Mouse (Mus musculus) heart, embryonic 16.5 days (tissue): ENCODE measurements around the gene Thbd. TPM values are rescaled to one million over a fixed set of nuclear protein-coding genes. Genes with fewer than 3 reads are reported as not detected.

Experiments used
- ATAC-seq: fragments of 200-750 bp; cut with Nextera tagmentation; replicated peaks from 2 replicates; pipeline ENCODE4 v1.8.0; 2017; ENCODE audit warnings: moderate number of reproducible peaks; ENCODE audit not compliant: insufficient read depth, low FRiP score; ENCODE audit errors: extremely low read depth
- H3K27ac ChIP-seq: fragments of 300-500 bp; sonication (generic); 2 replicates; pipeline ENCODE4 v1.5.1; 2014; ENCODE audit warnings: mild to moderate bottlenecking, low read length, control low read depth, moderate library complexity
- H3K27me3 ChIP-seq: fragments of 300-500 bp; sonication (generic); 2 replicates; pipeline ENCODE4 v1.6.1; 2014; ENCODE audit warnings: low read length, mixed read lengths; ENCODE audit not compliant: control insufficient read depth, insufficient read depth
- H3K36me3 ChIP-seq: fragments of 300-500 bp; sonication (generic); 2 replicates; pipeline ENCODE4 v1.6.1; 2014; ENCODE audit not compliant: control insufficient read depth, insufficient read depth
- H3K4me1 ChIP-seq: fragments of 300-500 bp; sonication (generic); 2 replicates; pipeline ENCODE4 v1.6.1; 2014; ENCODE audit warnings: low read length, mixed read lengths; ENCODE audit not compliant: control insufficient read depth, insufficient read depth
- H3K4me2 ChIP-seq: fragments of 300-500 bp; sonication (generic); 2 replicates; pipeline ENCODE4 v1.6.1; 2014; ENCODE audit warnings: low read depth, mild to moderate bottlenecking, control low read depth, low read length
- H3K4me3 ChIP-seq: fragments of 300-500 bp; sonication (generic); 2 replicates; pipeline ENCODE4 v1.5.1; 2014; ENCODE audit warnings: mild to moderate bottlenecking, control low read depth, low read length
- H3K9ac ChIP-seq: fragments of 300-500 bp; sonication (generic); 2 replicates; pipeline ENCODE4 v1.6.1; 2014; ENCODE audit warnings: low read length, control low read depth
- H3K9me3 ChIP-seq: fragments of 300-500 bp; sonication (generic); replicated peaks from 2 replicates; pipeline ENCODE4 v1.6.1; 2016; ENCODE audit warnings: low read length; ENCODE audit not compliant: control insufficient read depth
- WGBS: fragments of 180-500 bp; shearing (Covaris S2); extraction: QIAGEN DNeasy Blood & Tissue Kit; methylation state at CpG from one replicate; pipeline ENCODE4 v1.1.7; 2014; 5-methylcytosine and 5-hydroxymethylcytosine counted together
- polyA plus RNA-seq: library from polyadenylated mRNA; unstranded; fragments of >200 nt; fragmentation: Nextera tagmentation; extraction: Ambion mirVana; gene quantifications from 2 replicates; pipeline ENCODE4 v1.2.1, GENCODE M21; 2015

The Thbd gene
- polyA plus RNA-seq, 1 experiment from 2014 or later: 16.6 TPM

DNA sequence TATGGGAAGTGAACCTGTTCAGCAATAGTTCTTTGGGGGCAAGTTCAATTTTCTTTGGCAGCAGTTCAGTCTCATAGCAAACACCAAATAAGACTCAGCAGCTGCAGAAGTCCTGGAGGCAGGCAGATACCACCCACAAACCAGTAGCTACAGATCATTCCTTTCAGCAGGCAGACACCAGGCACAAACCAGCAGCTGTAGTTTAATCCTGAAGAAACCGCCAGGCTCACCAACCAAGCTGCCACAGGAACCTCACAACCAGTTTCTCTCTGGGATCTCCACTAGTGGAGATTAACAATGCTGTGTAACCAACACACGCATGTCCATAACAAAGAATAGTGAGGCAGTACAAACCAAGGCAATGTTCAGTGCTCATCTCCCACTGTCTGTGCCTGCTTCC lies 26.9 kb downstream of the Thbd start:
- Histone ChIP-seq H3K4me3 (no peak overlapping the region), H3K9ac (no peak overlapping the region), H3K27me3 (no peaks in the 10 kb centered on the region), H3K36me3 (no peaks in the 10 kb centered on the region), H3K9me3 (no peaks in the 10 kb centered on the region), H3K4me1 (no peaks in the 10 kb centered on the region), H3K4me2 (no peak overlapping the region), H3K27ac (no peak overlapping the region)
- no peak for ATAC-seq
- 86% methylated on average over 2 of the region's 2 CpGs for WGBS

DNA sequence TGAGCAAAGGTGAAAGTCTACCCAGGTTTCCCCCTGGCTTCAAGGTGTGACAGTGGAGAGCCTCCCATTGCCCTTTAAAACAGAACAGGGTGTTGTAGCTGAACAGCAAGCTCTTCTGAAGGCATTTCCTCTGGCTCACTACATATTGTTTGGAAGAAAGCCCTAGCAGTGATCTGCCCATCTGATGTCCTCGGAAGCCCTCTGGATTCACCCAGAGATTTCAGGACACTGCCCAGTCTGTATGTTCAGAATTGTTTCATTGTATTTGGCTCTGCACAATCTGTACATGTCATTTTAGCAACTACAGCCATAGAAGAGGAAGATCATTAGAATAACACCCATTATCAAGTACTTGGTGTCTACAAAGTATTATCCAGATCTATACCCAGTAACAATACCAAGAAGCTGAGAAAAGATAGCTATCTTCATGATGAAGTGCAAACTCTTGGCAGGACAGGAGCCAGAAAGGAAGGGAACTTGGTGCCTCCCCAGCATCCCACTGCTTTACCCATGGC lies 28.0 kb downstream of the Thbd start:
- H3K36me3 ChIP-seq: no peaks in the 10 kb centered on the region
- no peak overlapping the region for H3K27ac ChIP-seq
- no peak for ATAC-seq
- no peak overlapping the region for H3K9ac ChIP-seq
- H3K4me3 ChIP-seq: no peak overlapping the region
- no peaks in the 10 kb centered on the region for H3K9me3 ChIP-seq
- 0 out of 2 replicates have a peak, but pooled peaks cover 4% of the 10 kb centered on the region for H3K27me3 ChIP-seq
- no peak overlapping the region for H3K4me2 ChIP-seq
- 83% methylated on average over 1 of the region's 1 CpGs for WGBS
- 0 out of 2 replicates have a peak, but pooled peaks cover 2% of the 10 kb centered on the region for H3K4me1 ChIP-seq

DNA sequence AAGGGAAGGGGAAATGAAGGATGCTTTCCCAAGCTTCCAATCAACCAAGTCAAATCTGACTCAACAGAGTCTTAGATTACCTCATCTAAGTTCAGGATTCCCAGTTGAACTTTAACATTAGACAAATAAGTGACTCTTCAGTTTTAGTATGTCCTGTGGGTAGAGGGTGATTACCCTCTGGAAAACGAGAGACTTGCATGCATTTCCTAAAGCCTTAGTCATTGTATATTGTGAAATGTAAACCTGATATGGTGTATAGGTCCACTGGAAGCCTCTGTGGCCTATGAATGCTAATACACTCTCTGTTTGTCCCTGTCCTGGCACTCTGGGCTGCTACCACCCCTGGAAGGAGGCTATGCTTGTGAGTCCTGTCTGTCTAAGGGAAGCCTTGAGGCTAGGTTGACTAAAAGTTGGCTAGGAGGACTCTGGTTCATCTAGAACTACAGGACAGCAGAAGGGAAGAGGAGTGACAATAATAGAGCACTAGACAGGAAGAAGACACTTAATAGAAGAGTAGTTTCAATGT lies 29.1 kb downstream of the Thbd start:
- Histone ChIP-seq H3K27me3 (0 out of 2 replicates have a peak, but pooled peaks cover 4% of the 10 kb centered on the region), H3K27ac (no peak overlapping the region)
- WGBS: 71% methylated on average over 1 of the region's 1 CpGs

DNA sequence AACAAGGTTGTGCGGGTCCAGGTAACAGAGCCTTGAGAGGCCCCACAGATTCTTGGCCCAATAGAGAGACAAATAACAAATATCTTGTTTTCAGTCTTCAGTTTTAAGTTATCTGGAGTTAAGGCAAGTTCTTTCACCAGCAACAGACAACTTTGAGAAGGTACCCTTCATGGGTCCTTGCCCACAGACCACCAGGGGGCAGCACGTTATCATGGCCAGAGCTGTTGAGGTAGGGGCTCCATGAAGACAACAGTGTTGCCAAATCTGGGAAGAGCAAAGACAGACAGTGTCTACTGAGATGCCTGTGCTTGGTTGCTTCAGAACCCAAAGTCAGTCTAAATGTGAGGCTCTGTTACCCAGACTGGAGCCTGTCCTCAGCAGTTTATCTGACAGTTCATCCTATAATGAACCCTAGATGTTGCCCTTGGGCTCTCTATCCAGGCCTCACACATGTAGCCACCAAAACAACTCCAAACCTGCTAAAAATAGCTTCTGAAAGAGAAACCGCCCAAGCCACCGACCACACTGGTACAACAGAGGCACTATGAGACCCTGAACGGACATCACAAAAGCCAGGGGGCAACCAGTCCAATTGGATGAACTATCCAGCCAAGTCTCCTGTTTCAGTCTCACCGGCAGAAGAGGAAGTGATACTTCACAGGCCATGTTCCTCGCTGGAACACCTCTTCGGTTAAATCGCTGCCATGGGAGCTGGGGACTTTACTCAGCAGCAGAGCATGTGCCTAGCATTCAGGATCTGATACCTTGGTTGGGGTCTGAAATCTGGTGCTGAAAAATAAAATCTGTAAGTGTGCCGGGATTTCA lies 32.5 kb downstream of the Thbd start:
- H3K9me3 ChIP-seq: no peaks in the 10 kb centered on the region
- no peaks in the 10 kb centered on the region for H3K36me3 ChIP-seq
- no peak overlapping the region for H3K4me2 ChIP-seq
- 0 out of 2 replicates have a peak, but pooled peaks cover 5% of the 10 kb centered on the region for H3K4me1 ChIP-seq
- no peak for ATAC-seq
- H3K4me3 ChIP-seq: no peak overlapping the region
- H3K9ac ChIP-seq: no peak overlapping the region
- H3K27me3 ChIP-seq: 0 out of 2 replicates have a peak, but pooled peaks cover 4% of the 10 kb centered on the region
- WGBS: 59% methylated on average over 10 of the region's 10 CpGs
- no peak overlapping the region for H3K27ac ChIP-seq

More for the DNA sequence above, 29.1 kb downstream of the Thbd start:
- Histone ChIP-seq H3K4me1 (0 out of 2 replicates have a peak, but pooled peaks cover 3% of the 10 kb centered on the region), H3K4me2 (no peak overlapping the region), H3K4me3 (no peak overlapping the region), H3K9me3 (no peaks in the 10 kb centered on the region), H3K36me3 (no peaks in the 10 kb centered on the region), H3K9ac (no peak overlapping the region)
- ATAC-seq: no peak

DNA sequence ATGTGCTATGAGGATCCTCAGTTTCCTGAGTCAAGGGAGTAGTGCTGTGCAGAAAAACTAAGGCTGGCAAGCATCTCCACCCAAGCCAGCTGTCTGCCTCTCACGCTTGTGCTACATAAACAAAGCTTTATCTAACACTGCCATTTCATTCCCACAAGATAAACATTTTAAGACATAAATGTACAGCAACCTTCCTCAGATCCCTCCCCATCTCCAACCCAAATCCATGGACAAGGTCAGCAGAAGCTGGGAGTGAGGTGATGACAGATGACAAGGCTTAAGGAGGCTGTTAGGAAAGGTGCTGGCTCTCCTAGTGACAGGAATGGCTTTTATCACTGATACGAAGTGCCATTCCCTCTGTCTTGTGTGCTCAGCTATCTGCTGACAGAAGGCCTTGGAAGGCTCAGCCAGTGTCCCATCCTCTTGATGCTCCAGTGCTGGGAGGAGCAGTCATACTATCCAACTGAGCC lies 34.4 kb downstream of the Thbd start:
- ATAC-seq: no peak
- H3K27ac ChIP-seq: no peak overlapping the region
- no peak overlapping the region for H3K4me2 ChIP-seq
- H3K9me3 ChIP-seq: no peaks in the 10 kb centered on the region
- no peak overlapping the region for H3K9ac ChIP-seq
- 0 out of 2 replicates have a peak, but pooled peaks cover 5% of the 10 kb centered on the region for H3K4me1 ChIP-seq
- no peak overlapping the region for H3K4me3 ChIP-seq
- 19% methylated on average over 2 of the region's 2 CpGs for WGBS
- H3K27me3 ChIP-seq: 0 out of 2 replicates have a peak, but pooled peaks cover 4% of the 10 kb centered on the region
- no peaks in the 10 kb centered on the region for H3K36me3 ChIP-seq

DNA sequence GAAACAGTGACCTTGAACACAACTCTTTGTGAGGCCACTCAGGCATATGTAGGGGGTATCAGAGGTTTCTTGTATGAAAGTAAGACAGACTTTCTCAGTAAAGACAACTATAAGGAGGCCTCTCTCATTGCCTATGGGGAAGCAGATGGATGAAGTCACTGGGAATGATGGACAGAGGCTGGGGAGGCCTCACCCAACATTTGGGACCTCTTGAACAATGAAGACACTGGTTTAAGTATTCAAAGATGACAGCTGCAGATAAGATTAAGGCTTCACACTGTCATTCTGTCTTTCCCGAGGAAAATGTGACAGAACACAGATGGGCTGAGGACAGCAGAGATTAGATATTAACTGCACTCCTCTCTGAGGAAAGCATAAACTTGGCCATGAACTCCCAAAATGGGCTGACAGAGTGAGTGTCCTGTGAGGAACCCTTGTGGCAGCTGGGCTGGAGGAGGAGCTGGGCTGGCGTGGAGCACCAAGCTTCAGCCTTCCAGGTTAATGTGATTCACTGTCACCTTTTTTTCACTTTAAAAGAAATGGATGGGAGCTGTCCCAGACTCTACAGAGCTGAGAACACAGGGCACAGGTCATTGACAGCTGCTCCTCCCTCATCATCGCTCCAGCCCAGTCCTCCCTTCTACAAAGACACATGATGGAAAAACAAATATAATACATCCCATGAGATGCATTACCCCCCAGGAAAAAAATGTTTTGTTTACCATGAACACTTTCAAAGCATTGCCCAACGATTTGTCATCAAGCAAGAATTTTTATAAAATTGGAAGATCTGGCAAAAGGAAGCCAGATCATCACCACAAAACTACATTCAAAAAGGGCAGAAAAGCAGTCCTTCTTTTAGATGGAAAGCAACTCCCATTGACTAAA lies 36.0 kb downstream of the Thbd start:
- no peak overlapping the region for H3K27ac ChIP-seq
- H3K9me3 ChIP-seq: no peaks in the 10 kb centered on the region
- H3K4me3 ChIP-seq: no peak overlapping the region
- 0 out of 2 replicates have a peak, but pooled peaks cover 5% of the 10 kb centered on the region for H3K4me1 ChIP-seq
- 0 out of 2 replicates have a peak, but pooled peaks cover 4% of the 10 kb centered on the region for H3K27me3 ChIP-seq
- peak; percentile 23; the same call in 1 of the 2 replicates for ATAC-seq
- H3K4me2 ChIP-seq: no peak overlapping the region
- no peak overlapping the region for H3K9ac ChIP-seq
- H3K36me3 ChIP-seq: no peaks in the 10 kb centered on the region
- WGBS: 50% methylated on average over 4 of the region's 4 CpGs

DNA sequence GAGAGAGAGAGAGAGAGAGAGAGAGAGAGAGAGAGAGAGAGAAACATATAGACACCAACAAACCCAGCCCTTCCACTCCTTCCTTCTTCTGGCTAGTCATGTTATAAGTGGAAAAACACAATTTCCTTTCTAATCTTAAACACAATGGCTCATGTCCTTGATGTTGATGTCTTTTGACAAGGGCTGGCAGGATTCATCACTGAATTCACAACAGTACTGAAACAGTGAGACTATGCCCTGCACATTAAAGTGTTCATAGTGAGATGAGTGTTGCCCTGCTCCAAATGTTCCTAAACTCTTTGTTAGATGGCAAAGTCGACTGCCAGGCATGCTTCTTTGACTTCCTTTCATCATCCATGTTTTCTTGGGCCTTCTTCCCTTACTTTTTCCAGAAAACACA lies 42.8 kb downstream of the Thbd start:
- Histone ChIP-seq H3K27ac (peak overlapping the region; percentile 54), H3K27me3 (no peaks in the 10 kb centered on the region), H3K36me3 (no peaks in the 10 kb centered on the region), H3K9ac (no peak overlapping the region), H3K4me1 (no peaks in the 10 kb centered on the region), H3K9me3 (no peaks in the 10 kb centered on the region), H3K4me3 (no peak overlapping the region), H3K4me2 (no peak overlapping the region)
- 26% methylated on average over 1 of the region's 1 CpGs for WGBS
- no peak for ATAC-seq

DNA sequence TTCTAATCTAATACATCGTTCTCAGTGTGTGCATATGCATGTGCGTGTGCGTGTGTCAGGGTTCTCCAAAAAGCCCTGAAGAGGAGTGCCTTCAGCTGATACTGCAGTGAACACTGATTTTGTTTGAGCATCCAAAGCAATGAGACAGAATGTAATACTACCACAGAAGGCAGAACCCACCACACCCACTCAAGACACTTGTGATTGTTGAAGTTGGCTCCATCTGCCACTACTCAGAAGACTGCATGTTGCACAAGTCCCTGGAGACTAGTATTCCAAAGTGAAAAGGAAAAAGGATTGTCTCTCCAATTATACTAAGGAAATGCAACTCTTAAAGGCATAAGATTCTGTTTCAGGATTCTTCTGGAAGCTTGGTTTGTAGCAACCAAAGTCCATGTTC lies 43.5 kb downstream of the Thbd start:
- Histone ChIP-seq H3K36me3 (no peaks in the 10 kb centered on the region), H3K27ac (peak overlapping the region; percentile 20; the same call in 1 of the 2 replicates), H3K4me2 (no peak overlapping the region), H3K4me3 (no peak overlapping the region), H3K9me3 (no peaks in the 10 kb centered on the region), H3K4me1 (no peaks in the 10 kb centered on the region), H3K27me3 (no peaks in the 10 kb centered on the region), H3K9ac (no peak overlapping the region)
- WGBS: 93% methylated on average over 3 of the region's 3 CpGs
- ATAC-seq: no peak
